Mouse (Mus musculus) mesoderm, embryonic 11.5 days (tissue): Measurements from ENCODE around the gene Pmpcb.
A peak's percentile ranks its signal among the peaks of the same experiment; 100 is the strongest.

Experiments
- DNase-seq: peaks from one replicate; pipeline ENCODE4 v3.0.0-alpha.2; 2012; ENCODE audit warnings: low read depth, low spot score

Pmpcb gene

DNA sequence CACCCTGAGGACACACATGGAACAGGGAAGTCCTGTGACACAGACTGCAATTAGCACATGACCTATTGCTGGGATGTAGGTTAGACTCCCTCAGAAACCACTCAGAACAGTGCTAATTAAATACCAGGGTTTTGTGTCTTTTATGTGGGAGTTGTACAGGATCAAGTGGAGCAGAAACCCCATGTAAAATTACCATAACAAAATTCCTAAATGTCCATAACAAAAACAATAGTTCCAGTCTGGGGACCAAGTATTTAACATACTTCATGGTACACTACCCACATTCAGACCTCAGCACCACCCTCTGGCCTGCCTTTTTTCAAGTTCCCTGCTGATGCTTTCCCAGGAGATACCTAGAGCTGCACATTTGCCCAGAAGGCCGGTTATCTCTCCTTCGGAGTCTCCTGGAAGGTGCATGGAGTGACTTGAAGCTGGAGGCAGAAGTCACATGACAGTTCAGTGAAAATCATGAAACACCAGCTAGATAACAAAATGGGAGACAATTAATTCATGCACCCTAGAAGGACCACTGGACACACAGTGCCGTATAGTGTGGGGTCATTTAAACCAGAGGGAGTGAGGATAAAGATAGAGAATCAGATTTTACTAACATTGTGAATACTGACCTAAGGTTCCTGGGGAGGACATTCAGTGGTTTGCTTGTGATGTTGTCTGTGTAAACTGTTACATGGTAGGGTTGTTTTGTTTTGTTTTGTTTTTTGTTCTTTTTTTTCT lies 4.6 kb upstream of the Pmpcb start:
- DNase-seq = peak; percentile 25

DNA sequence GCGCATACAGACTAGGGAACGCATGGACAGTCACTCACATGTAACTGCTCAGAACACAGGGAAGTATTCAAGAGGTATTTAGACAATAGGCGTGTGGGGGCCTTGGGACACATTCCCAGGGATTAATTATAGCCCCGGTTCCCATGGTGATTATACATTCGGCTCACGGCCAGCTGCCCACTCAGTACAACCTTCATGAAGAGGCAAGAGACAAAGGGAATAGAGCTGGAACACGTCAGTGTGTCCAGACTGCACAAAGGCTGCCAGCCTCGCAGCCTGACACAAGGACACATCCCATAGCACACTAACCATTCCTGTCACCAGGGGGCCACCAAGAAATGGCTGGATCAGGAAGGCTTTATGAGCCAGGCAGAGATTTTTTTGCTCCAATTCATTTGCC lies 4.0 kb upstream of the Pmpcb start:
- DNase-seq = peak; percentile 90

DNA sequence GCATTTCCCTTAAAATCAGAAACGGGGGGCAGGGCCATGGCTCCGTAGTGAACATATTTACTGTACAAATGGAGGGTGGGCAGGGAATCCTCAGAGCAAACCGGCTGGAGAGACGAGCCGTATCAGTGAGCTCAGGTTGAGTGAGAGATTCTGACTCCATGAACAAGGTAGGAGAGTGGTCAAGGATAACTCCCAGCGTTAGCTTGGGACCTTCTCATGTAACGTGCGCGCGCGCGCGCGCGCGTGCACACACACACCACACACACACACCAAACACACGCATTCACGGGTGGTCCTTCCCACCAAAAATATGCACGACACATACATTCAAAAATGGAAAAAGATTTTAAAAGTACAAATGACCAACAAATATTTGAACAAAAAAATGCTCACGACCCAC lies 1.8 kb upstream of the Pmpcb start:
- DNase-seq = no peak

DNA sequence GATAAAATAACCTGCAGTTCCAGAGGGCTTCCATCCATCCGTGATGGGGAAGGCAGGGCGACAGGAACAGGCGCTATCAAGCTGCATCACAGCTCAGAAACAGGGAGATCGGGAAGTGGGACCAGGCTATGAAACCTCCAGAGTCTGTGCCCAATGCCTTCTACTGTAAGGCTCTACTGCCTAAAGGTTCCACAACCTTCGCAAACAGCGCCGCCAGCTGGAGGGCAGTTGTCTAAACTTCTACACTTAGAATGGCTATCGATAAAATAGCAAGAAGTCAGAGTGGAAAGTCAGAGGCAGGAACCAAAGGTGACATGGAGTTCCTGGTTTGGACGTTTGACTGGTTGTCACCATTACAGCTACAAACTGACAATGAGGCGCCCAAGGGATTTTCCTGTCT lies 1.4 kb upstream of the Pmpcb start:
- peak; percentile 43 for DNase-seq

DNA sequence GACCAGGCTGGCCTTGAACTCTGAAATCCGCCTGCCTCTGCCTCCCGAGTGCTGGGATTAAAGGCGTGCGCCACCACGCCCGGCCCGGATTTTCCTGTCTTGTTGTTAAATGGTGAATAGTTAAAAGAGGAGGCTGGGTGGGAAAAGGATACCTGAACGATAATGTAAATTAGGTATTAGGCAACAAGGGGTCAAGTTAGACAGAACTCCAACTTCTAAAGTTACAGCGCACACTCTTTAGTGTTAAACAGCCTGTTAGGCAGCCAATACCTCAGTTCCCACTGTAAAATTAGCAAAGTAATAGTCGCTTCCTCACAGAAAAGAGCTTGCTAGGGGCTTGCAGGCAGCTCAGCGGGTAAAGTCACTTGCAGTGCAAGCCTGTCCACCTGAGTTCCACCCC lies 895 bp upstream of the Pmpcb start:
- no peak for DNase-seq

DNA sequence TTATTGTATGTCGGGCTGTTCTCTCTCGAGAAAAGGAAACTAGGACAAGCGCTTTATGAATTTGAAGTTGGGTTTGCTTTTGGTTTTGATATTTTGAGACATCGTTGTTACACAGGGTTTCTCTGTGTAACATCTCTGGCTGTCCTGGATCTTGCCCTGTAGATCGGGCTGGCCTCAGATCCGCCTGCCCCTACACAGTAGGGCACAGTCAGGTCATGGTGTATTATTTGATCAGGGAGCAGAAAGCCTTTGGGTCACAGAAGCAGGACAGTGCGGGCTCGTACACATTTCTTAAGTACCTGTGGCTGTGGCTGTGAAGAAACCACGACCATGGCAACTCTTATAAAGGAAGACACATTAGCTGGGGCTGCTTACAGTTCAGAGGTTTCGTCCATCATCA lies 679 bp downstream of the Pmpcb start:
- no peak for DNase-seq

DNA sequence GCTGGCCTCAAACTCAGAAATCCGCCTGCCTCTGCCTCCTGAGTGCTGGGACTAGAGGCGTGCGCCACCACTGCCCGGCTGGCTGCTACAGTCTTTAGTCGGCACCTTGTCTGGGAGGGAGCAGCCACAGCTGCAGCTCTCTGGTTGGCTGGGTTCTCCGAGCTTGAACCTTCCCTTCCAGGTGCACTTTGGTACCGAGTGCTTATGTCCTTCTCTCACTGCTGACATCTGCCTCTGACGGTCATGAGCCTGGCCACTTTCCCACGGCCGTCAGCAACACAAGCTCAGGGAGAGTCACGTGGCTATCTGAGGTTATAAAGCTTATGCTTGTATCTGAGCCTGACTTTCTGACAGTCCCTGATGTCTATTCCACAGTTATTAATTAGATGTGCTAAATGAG lies 2.2 kb downstream of the Pmpcb start:
- DNase-seq = no peak

DNA sequence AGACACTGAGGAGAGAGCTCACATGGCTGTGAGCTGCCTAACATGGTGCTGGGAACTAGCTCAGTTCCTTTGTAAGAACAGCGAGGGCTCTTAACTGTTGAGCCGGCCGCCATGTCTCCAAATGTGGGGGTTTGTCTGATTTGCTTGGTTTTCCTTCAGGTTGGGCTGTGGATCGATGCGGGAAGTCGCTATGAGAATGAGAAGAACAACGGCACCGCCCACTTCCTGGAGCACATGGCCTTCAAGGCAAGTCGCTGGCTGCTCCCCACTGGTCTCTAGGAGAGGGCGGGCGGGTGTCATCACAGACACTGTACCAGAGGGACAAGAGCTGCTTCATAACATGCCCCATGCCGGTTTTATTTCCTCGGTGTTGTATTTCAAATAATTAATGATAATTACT lies 2.9 kb downstream of the Pmpcb start:
- no peak for DNase-seq

DNA sequence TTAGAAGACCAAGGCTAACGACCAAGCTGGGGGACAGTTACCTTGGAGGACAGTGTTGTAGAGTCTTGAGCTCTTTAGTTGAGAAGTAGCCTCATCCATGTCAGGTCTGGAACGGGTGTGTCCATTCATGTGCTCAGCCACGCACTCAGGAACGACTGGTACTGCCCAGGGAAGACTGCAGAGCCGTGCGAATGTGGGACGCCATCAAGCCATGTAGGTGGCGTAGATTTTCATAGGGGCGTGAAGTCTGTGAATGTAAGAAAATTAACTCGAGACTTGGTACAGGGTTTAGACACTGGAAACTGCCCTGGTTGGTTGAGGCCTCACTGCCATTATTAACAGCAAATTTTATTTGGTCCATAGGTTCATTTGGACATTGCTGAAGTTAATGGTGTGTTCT lies 6.7 kb downstream of the Pmpcb start:
- DNase-seq = no peak

DNA sequence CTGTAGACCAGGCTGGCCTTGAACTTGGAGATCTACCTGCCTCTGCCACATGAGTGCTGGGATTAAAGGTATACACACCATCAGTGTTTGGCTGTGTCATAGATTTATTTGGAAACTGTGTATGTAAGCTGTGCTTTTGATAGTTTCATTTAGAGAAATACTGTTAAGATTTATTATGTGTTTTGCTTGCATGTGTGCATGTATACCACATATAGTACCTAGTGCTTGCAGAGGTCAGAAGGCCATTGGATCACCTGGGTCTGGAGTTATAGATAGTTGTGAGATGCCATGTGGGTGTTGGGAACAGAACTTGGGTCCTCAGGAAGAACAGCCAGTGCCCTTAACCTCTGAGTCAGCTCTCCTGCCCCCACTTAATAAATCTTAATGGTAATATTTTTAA lies 7.7 kb downstream of the Pmpcb start:
- DNase-seq = no peak

DNA sequence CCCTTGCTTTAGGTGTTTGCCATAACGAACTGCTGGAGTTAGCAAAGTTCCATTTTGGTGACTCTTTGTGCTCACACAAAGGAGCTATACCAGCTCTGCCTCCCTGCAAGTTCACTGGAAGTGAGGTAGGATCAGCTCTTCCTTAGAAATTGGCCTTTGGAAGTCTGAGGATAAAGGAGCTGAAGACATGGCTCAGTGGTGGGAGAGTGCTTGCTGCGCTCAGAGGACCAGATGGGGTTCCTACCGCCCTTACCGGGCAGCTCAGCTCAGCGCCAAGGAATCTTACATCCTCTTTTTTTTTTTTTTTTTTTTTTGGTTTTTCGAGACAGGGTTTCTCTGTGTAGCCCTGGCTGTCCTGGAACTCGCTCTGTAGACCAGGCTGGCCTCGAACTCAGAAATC lies 9.0 kb downstream of the Pmpcb start:
- no peak for DNase-seq

DNA sequence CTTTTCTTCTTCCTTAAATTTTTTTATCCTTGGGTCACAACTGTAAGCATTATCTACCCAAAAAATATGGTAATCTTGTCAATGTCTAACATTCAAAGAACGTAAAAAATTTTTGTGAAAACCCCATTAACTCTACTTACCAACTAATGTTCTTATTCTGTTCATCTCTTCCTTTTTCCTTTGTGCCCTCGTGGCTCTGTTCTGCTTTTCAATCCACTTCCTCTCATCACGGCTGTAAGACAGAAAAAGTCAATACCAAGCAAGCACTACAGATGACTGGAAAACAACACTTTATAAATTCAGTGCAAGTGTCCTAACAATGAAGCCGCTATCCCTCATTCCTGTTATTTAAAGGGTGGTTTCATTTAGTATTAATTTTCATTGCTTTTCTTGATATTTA lies 31.6 kb downstream of the Pmpcb start:
- no peak for DNase-seq

DNA sequence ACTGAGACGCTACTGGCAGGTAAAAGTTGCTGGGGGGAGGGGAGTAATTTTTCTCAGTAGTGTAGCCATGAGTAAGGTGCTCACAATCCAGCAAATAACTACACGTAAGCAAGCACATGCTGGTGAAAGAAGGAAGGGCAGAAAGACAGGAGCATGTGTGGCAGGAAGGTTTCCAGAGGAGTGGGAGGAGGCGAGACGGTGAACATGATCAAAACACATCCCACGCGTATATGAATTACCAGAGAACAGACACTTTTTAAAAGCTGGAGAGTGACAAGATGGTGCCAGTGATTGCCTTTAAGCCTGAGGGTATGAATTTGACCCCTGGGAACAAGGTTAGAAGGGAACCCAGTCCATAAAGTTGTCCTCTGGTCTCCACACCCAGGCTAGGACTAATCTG lies 32.9 kb downstream of the Pmpcb start:
- no peak for DNase-seq

DNA sequence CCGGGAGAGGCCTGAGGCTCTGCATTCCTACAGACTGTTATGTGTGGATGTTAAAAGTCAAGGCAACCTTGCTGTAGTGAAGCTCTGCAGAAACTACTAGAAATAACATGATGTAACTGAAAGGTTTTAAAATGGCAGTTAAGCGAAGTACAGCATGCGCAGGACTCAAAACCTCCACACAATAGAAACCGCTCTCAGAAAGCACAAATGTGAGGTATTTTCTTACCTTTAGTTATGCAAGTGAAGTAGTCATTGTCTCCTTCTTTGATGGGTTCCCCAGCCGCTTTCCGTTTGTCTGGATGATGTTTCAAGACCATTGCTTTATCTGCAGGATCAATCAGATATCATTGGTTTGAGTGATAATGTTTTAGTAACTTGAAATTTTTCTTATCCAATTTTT lies 39.5 kb downstream of the Pmpcb start:
- no peak for DNase-seq

DNA sequence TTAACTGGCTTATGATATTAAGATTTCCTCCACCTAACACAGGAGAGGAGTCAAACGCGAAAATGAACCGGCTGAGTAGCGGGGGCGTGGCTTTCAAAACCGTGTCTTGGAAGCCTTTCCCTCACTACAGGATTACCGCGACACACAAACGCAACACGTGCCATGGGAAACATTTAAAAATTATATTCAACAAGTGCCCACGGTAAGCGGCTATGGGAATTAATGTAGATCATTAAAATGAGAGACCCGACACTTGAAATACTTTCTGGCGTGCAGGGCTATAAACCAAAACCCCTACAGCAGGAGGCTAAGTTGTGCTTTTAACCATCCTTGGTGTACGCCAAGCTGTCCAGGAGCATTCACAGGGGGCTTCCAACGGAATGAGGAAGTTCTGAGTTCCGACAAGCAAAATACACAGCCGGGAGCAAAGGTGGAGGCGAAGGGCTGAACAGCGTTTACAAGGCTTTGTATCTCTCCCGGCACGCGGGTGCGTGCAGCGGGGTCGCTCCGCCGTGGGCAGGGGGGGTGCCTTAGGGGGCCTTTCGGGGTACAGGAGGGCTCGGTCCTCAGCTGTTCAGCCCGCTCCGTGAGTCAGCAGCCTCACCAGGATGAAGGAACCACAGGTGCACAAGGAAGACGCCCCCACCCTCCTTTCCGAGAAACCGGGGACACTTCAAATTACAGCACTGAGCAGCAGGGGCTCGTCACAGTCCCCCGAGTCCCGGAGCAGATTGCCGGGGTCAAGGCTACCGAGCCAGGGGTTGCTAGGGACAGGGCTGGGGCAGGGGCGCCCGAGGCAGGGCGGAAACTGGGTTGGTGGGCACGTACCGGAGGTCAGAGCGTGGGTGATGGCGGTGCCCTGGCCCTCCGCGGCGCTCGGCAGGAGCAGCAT lies 47.5 kb downstream of the Pmpcb start:
- no peak for DNase-seq

DNA sequence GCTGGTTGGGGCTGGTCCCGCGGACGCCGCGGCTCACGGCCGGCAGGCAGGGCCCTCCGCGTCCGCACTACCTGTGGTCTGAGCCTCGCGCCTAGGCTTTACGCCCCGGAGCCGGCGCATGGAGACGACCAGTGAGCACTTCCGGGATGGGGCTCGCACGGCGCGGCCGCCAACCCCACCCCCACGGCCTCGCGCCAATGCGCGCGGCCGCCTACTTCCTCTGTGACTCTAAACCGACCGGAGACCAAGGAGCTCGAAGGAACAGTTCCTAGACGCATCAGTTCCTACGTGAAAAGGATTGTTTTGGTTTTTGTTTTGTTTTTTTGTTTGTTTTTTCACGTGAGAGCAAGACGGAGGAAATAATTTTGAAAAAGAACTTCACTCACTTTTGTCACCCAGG lies 48.1 kb downstream of the Pmpcb start, which contains the start of the genes Dnajc2 and Psmc2:
TSS of gene Dnajc2 (minus strand) at position 199 of the 400 bp plus-strand sequence.
TSS of gene Psmc2 (plus strand) at position 231 of the 400 bp plus-strand sequence.
- peak; percentile 93 for DNase-seq

DNA sequence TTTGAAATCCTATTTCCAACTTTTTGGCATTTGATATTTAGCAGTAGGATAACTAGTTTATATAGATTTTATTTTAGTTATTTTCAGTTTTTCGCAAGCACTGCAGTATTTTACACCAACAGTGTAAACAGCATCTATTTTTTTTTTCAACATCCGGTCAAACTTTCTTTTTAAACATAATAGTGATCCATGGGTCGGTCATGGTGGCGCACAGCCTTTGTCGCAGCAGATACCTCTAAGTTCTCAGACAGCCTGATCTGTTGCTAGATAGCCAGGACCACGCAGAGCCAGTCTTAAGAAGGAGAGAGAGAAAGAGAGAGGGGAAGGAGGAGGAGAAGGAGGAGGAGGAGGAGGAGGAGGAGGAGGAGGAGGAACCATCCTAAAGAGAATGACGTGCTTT lies 48.8 kb downstream of the Pmpcb start:
- DNase-seq = no peak

DNA sequence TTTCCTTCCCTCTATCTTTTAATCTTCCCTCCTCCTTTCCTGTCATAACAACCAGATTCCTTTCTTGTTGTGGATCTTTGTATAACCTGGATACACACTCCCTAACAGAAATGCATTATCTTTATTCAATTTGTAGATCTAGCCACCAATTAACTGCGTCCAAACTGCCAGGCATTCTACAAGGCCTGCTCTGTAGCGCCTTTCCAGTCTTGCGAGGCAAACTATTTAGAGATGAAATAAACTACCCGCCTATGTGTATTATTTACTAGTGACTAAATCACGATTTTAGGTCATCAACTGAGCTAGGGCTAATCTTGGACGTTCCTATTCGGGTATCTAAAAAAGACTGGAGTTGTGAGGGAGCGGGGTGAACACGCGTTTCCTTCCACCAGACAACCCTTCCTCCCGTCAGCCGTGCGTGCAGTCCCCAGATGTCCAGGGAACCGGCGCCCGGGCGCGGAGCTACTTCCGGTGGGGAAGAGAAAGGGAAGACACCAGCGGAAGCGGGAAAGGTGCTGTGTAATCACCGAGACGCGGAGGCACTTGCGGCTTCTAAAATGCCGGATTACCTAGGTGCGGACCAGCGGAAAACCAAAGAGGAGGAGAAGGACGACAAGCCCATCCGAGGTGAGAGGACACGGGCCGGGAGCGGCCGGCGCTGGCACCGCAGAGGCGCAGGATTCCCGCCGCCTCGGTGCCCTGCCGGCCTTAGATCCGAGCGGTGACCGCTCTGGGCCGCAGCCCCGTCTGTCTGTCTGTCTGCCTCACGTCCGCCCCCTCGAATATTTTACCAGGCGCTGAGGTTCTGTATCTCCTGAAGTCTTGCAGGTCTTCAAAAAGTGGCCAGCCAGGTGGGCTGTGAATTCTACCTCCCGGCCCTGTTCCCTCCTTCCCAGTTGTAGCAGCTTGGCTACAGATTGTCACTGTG lies 49.6 kb downstream of the Pmpcb start:
- peak; percentile 95 for DNase-seq

DNA sequence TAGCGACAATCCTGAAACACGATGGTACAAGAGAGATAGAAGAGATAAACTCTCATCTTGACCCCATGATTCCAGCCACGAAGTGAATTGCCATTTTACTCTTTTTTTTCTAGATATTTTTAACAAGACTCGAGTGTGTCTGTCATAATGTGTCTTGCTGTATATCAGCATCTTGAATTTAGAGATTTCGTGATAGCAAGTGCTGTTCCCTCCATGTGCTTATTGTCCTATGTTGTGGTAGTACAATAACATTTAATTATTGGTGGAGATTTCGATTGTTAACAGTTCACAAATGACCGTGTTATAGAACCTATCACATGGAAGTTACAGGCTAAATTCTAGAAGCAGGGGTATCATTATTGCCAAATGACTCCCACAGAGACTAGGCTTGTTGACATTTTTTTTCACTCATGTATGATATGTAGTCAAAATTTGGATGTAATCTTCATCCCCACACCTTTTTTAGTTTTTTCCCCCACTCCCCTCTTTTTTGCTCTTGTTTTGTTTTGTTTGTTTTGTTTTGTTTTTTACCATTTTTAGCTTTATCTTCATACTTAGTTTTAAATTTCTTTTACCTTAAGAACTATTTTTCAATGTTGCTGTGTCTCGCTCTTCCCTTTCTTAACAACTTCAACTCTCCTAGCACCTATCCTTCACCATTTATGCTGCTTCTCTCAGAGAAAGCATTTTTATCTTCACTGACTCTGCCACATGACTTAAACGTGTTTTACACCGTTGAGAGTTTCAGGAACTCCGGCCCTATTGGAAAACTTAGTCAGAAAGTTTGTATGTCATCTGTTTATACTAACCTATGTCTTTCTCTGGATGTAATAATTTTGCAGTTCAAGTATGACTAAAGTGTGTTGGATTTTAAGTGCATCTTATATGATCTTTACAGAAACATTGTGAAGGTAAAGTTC lies 50.5 kb downstream of the Pmpcb start:
- DNase-seq = no peak

DNA sequence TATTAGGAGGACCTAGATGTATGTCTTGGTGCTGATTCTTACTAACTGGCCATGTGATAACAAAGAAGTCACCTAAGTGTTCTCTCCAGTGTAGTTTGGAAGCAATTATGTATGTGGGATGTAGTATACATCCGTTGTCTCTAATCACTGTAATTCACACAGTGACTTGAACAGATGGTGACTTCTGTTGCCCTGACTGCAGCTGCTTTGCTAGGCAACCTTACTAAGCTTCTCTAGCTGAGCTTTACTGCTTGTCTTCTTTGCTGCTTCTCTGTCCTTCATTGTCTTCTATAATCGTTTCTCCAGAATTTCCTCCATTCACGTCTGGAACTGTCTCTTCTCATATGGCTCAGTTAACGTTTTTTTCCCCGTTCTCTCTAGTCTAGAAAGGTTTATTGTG lies 52.1 kb downstream of the Pmpcb start:
- DNase-seq = no peak

DNA sequence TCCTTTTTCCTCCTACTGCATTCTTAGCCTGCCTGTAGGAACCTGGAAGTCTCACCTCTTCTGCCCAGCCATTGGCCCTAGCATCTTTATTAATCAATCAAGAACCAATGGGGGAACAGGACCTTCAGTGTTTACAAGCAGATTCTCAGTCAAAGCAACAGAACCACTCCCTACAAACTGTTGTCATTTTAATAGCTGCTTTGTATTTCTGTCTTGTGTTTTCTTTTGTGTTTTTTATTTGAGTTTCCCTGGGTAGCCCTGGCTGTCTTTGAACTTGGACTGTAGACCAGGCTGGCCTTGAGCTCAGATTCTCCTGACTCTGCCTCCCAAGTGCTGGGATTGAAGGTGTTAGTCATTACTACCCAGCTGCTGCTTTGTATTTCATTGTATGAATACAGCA lies 55.2 kb downstream of the Pmpcb start:
- DNase-seq = no peak
